Mouse (Mus musculus) embryonic fibroblast, embryonic 13.5 days (primary cell): ENCODE data around the gene Tor1b.

ENCODE experiments used
- CTCF ChIP-seq: IDR thresholded peaks from 2 replicates; pipeline ENCODE4 v1.5.1; 2011; ENCODE audit warnings: mild to moderate bottlenecking, control low read depth, low read length, moderate library complexity, borderline replicate concordance; ENCODE audit not compliant: insufficient read depth
- POLR2A ChIP-seq: IDR thresholded peaks from 2 replicates; pipeline ENCODE4 v1.6.1; 2011; ENCODE audit warnings: low read depth, mild to moderate bottlenecking, control low read depth, low read length, moderate library complexity

DNA sequence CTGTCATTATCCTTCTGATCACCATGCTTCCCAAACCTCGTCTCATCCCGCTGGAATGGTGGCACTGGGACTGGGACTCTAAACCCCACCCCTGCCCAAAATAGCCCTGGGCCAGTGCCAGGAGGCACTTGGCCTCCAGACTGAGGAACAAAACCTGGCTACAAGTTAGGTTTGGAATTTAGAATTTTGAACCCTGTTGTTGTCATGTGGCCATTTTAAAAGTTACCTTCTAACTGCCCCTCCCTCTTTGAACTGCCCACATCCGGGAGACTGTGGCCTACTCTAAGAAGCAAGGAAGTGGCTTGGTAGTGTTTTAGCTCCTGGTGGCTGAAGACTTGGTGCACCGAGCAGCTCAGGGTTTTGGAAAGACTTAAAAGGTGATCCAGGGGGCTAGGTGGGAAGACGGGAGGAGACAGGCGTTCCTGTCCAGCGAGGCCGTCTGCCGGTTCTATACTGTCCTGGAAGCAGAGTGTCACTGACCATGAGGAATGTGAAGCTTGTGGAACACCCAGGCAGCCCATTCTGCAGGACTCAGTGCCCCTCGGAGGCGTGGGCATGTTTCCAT is 42.8 kb downstream of the Tor1b start:
- no peak for TF ChIP-seq CTCF
- TF ChIP-seq POLR2A, result no peak
